Mouse (Mus musculus): Measurements from ENCODE around the gene Gm43517.

DNA sequence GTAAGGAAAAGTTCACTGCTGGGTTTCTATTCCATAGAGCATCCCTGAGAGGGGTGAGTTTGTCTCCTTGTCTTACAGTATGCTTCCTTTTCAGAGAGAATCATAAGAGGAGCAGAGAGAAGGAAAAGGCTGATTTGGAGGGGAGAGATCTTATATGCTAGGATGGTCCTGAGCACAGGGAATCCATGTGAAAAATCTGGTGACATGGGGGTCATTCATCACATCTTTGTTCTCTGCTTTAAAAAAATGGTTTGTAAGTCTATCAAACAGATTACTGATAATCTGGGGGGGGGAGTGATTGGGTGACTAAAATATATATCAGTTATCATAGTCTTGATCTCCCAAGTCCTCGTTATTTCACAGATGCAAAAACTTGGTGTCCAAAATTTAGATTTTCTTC lies 11.8 kb downstream of the Gm43517 start:
- TF ChIP-seq CTCF (IDR thresholded peaks at IDR 0.05; ENCODE audit: low read depth, low read length), result no peak
- no peak for TF ChIP-seq POLR2A (IDR thresholded peaks at IDR 0.05; ENCODE audit: extremely low read depth, insufficient read depth, low read length)

Measured in liver, adult 2 months (tissue).